ENCODE assay signal across 9 mouse cellular contexts in the genomic region with DNA sequence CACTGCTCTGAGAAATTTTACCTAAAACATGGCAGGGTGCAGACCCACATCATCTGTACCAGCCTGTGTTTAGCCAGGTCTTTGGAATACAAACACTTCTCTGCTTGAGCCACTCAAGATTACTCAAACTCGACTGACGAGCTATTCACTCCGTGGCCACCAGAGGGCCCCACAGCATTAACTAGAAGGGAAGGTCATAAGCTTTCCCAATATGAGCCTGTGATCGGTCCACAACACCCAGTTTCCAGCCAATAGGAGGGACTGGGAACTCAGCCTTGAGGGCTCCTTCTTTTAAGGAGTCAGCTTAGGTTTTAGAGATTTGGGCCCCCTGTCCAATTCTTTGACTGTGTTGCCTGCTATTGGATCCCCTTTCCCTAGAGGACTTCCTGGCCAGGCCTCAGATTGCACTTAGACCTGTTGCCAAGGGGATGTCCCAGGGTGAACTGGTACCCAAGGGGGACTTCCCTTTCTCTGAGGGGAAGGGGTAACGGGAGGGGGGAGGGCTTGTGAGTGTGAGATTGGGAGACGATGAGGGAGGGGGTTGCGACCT. TPM values are rescaled to one million over a fixed set of nuclear protein-coding genes. Genes with fewer than 3 reads are reported as not detected.
A peak's percentile ranks its signal among the peaks of the same experiment; 100 is the strongest.
DNase-seq lines count a peak whose midpoint lies in the region; ATAC-seq lines count a peak whose summit lies in the region.
"Had no signal": no experiment of that assay in that cellular context is flagged by ENCODE, and none has a peak within 500 bp of the region (broad histone marks: within the 10 kb centered on the region; RNA-seq: fewer than 3 reads in every experiment).

No protein-coding gene starts in this region.

- no peak overlapping the region for H3K9ac ChIP-seq in intestine, embryonic 14.5 days (ENCODE audit: low read length)
- H3K9ac ChIP-seq: limb, embryonic 15.5 days had no signal

- intact Hi-C loops in left cerebral cortex, postnatal 10 days (cut with DNase I): loop anchor here (10.0 kb wide), 1 partner anchor 58 kb away; no protein-coding TSS in a partner anchor

- WGBS in intestine, embryonic 14.5 days: 37% methylated on average over 7 of the region's 7 CpGs
- 34% methylated on average over 7 of the region's 7 CpGs for WGBS in midbrain, embryonic 10.5 days

- no peak overlapping the region for H3K27ac ChIP-seq in intestine, embryonic 14.5 days (ENCODE audit: low read depth)
- H3K27ac ChIP-seq in midbrain, embryonic 10.5 days (replicated peaks): no peak overlapping the region
- H3K27ac ChIP-seq: limb, embryonic 15.5 days had no signal

- H3K4me2 ChIP-seq in intestine, embryonic 14.5 days (ENCODE audit: low read length): no peak overlapping the region
- H3K4me2 ChIP-seq: limb, embryonic 15.5 days had no signal

- H3K4me1 ChIP-seq in intestine, embryonic 14.5 days (replicated peaks; ENCODE audit: control insufficient read depth, insufficient read depth, low read length): no peaks in the 10 kb centered on the region
- no peaks in the 10 kb centered on the region for H3K4me1 ChIP-seq in midbrain, embryonic 10.5 days

- ATAC-seq in intestine, embryonic 14.5 days (replicated peaks; ENCODE audit: low FRiP score, low TSS enrichment, low read depth): peak; percentile 36; the same call in 1 of the 2 replicates

- peak; percentile 76 for DNase-seq in Muller cell, postnatal 12 days (ENCODE audit: inconsistent ontology term)
- DNase-seq in cerebellum, adult 8-10 months: peak; percentile 30
- DNase-seq in frontal cortex, postnatal 10 days (ENCODE audit: low spot score in 2 of 2): peak; percentile 46 to 67
- DNase-seq in intestine, embryonic 14.5 days (ENCODE audit: low spot score): peak; percentile 93
- peak; percentile 49 to 79 for DNase-seq in left cerebral cortex, postnatal 10 days (ENCODE audit: extremely low spot score in 1 of 2, low spot score in 2 of 2)
- DNase-seq in midbrain, embryonic 10.5 days (ENCODE audit: low spot score): peak; percentile 80
- DNase-seq in right cerebral cortex, postnatal 36 days (ENCODE audit: low spot score in 2 of 2): peak; percentile 55 to 70
- peak; percentile 68 for DNase-seq in yolk sac, embryonic 10.5 days (ENCODE audit: low spot score)

- no peak overlapping the region for H3K4me3 ChIP-seq in intestine, embryonic 14.5 days (ENCODE audit: low read depth, low read length)
- H3K4me3 ChIP-seq in midbrain, embryonic 10.5 days: no peak overlapping the region
- H3K4me3 ChIP-seq: limb, embryonic 15.5 days had no signal

- H3K27me3 ChIP-seq in intestine, embryonic 14.5 days (replicated peaks; ENCODE audit: control insufficient read depth, insufficient read depth, low read length): no peaks in the 10 kb centered on the region
- H3K27me3 ChIP-seq in midbrain, embryonic 10.5 days (ENCODE audit: low read depth, poor library complexity, severe bottlenecking): no peaks in the 10 kb centered on the region
- H3K27me3 ChIP-seq: limb, embryonic 15.5 days had no signal

- no peaks in the 10 kb centered on the region for H3K9me3 ChIP-seq in intestine, embryonic 14.5 days (ENCODE audit: control insufficient read depth, low read length)
- no peaks in the 10 kb centered on the region for H3K9me3 ChIP-seq in midbrain, embryonic 10.5 days (replicated peaks)
- H3K9me3 ChIP-seq: limb, embryonic 15.5 days had no signal

- H3K36me3 ChIP-seq in intestine, embryonic 14.5 days (ENCODE audit: control insufficient read depth, insufficient read depth, low read length): no peaks in the 10 kb centered on the region
- H3K36me3 ChIP-seq in midbrain, embryonic 10.5 days: no peaks in the 10 kb centered on the region
- H3K36me3 ChIP-seq: limb, embryonic 15.5 days had no signal

RNA-seq across cellular contexts. Expression of a gene that starts 7.7 kb away (rescaled TPM):
- 497 and 519 TPM in 2 replicates for polyA plus RNA-seq in intestine, embryonic 14.5 days (2014; fragmentation: Nextera tagmentation; extraction: Ambion mirVana)
- total RNA-seq in left cerebral cortex, postnatal 10 days (2021): 10 to 100 TPM; 61.8 to 82.0 TPM
- 153 and 169 TPM in 2 replicates for polyA plus RNA-seq in midbrain, embryonic 10.5 days (2016; fragmentation: Nextera tagmentation; extraction: Ambion mirVana)

RNA-seq across cellular contexts. Expression of a gene that starts 26.9 kb away (rescaled TPM):
- polyA plus RNA-seq in intestine, embryonic 14.5 days (2014; fragmentation: Nextera tagmentation; extraction: Ambion mirVana): 946 TPM in 2 replicates
- total RNA-seq in left cerebral cortex, postnatal 10 days (2021): 10 to 100 TPM; 23.7 to 24.1 TPM
- polyA plus RNA-seq in midbrain, embryonic 10.5 days (2016; fragmentation: Nextera tagmentation; extraction: Ambion mirVana): 245 and 305 TPM in 2 replicates

Comparison
In these comparisons a context has a peak if more than half of its experiments do, and no peak if none do; other contexts are left out.
1. DNase-seq: peak in every context shown above with its lines; median percentile 93 in intestine, embryonic 14.5 days; 80 in midbrain, embryonic 10.5 days; 76 in Muller cell, postnatal 12 days; 68 in yolk sac, embryonic 10.5 days; 64 in left cerebral cortex, postnatal 10 days; 62 in right cerebral cortex, postnatal 36 days; 56 in frontal cortex, postnatal 10 days; 30 in cerebellum, adult 8-10 months.